Mouse (Mus musculus): ENCODE measurements around the gene Ap2b1. TPM values are rescaled to one million over a fixed set of nuclear protein-coding genes. Genes with fewer than 3 reads are reported as not detected.
"Not testable (repeated sequence)": the region's sequence is repeated elsewhere in the genome, so short reads cannot be mapped to it uniquely, and the experiment has no call there.

Gene Ap2b1
- total RNA-seq, 2 experiments from 2014 or later: 42.3 to 49.8 TPM

DNA sequence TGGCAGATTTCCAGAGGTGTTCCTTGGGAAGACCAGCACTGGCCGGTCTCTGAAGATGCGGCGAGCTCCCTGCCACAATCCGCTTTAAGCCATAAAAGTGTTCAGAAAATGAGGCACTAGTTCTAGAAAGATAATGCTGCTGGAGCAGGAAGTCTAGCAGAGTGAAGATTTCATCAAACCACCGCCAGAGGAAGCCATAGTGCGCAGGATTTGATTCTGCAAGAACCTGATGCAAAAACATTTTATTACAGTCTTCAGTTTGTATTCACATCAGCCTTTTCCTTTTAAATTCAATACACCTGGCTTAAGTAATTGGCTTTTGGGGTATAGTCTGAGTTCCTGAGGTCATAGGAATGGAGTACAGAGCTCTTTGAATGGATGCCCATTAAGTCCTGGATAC is 1.0 kb upstream of the Ap2b1 start:
- ATAC-seq (replicated peaks; ENCODE audit: low FRiP score, poor library complexity, severe bottlenecking): no peak

DNA sequence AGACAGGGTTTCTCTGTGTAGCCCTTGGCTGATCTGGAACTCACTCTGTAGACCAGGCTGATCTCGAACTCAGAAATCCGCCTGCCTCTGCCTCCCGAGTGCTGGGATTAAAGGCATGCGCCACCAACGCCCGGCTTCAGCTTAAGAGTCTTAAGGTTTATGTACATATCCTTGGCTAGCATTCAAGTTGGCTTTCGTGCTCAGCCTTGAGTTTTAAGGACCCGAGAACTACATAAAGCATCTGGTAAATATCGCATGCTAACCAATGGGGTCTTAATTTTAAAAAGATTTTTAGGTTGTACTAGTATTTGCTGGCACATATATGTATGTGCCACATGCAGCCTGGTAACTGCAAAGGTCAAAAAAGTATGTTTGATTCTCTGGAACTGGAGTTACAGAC is 900 bp downstream of the Ap2b1 start:
- no peak for ATAC-seq (replicated peaks; ENCODE audit: low FRiP score, poor library complexity, severe bottlenecking)

DNA sequence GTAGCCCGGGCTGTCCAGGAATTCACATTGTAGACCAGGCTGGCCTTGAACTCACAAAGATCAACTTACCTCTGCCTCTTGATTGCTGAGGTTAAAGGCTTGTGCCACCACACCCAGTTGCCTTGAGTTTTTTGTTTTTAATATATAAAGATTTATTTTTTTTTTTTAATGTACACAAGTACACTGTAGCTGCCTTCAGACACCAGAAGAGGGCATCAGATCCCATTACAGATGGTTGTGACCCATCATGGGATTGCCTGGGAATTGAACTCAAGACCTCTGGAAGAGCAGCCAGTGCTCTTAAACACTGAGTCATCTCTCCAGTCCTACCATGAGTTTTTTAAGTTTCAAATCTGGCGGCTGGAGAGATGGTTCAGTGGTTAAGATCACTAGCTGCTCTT is 2.6 kb downstream of the Ap2b1 start:
- no peak for ATAC-seq (replicated peaks; ENCODE audit: low FRiP score, poor library complexity, severe bottlenecking)

DNA sequence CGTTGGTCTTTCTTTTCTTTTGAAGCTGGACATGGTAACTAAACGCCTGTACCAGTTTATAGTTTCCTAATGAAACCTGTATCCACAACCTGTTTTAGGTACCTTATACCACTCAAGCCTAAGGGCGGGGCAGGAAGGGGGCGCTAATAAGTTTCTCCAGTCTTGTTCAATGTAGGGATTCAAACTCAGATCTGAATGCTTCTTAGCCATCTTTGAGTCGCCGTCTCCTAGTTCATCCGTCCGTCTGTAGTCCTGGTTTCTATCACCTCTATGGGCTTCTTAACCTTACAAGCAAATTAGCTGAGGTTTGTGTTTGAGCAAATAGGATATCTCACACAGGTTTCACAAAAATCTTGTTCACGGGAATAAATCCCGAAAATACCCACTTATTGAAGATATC is 3.3 kb downstream of the Ap2b1 start:
- peak; percentile 27 for ATAC-seq (replicated peaks; ENCODE audit: low FRiP score, poor library complexity, severe bottlenecking)

DNA sequence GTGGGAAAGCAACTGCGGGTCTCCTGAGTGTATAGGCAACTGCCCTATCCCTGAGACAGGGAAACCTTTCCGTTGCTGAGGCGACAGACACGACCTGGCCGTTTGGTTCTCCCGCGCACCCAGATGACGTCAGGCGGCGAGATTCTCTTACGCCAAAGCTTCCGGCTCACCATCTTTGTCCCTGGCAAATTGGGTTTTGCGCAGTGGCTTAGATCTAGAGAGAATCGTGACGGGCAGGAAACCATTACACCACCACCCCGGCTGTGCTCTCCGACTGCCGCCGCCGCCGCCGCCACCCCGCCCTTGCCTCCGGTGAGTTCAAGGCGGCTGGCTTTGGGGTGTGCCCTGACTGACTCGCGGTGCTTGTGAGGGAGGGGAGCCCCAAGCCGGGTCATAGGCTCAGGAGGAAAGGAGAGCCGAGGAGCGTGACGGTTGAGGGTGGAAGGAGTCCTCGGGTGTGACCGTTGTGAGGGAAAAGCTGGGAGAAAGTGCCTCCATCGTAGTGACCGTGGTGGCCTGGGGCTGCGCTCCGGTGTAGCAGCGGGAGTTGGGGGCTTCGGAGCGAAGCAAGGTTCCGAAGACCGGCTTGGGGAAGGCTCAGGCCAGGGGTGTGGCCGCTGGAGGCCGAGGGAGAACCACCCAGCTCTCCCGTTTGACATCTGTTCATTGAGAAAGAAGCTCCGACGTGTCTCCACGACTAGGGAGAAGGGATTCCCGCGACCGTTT is 3.9 kb downstream of the Ap2b1 start, which contains the start of gene Pex12:
TSS of gene Pex12 (minus strand) at position 61 of the 726 bp plus-strand sequence.
- peak; percentile 79 for ATAC-seq (replicated peaks; ENCODE audit: low FRiP score, poor library complexity, severe bottlenecking)

DNA sequence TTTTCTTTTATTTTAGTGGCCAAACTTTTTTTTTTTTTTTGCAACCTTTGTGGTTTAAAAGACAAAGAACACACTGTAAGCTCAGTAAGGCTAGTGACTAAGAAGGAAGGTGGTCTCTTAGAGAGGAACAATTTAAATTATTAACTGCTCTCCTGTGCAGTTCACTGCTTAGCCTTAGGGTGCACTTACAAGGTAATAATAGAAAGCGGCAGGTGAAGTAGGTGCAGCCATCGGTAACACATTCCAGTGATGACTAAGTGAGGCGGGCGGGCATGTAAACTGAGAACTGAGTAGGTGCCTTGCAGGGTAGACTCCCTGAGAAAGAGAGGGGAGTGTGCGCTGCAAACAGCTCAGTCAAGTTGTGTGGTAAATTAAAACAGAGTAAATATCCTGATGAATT is 4.9 kb downstream of the Ap2b1 start:
- ATAC-seq (replicated peaks; ENCODE audit: low FRiP score, poor library complexity, severe bottlenecking): no peak

DNA sequence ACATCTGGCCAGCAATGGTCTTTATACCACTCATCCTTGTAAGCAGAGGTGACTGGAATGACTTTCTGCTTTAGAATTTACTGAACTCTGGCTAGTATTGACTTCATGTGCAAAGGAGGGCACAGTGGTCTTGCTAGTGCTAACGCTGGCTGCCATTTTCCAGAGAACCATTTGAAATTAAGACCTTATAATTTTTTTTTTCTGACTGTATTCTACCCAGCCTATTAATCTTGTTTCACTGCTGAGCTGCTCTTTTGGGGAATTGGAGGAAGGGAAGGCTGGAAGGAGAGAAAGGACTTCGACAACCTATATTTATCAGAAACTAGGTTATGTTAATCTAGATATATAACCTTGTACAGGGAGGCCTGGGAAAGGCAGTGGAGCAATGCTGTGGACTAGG is 5.7 kb downstream of the Ap2b1 start:
- no peak for ATAC-seq (replicated peaks; ENCODE audit: low FRiP score, poor library complexity, severe bottlenecking)

DNA sequence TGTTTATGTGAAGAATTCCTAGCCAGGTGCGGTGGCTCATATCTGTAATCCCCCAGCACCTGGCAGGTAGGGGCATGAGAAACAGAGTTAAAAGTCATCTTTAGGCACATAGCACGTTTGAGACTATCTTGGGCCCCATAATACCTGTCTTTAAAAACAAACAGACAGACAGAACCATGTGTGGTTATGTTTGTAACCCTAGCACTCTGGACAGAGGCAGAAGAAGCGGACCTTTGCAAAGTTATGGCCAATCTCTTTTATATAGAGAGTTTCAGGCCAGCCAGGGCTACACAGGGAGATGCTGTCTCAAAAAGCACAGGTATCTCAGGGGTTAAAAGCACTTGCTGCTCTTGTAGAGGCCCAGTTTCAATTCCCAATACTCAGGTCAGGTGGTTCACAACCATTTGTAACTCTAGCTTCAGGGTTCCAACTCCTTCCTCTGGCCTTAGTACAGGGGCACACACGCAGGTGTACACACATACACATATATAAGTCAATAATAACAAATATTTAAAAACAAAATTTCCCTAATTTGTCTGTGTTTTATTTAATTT is 8.0 kb downstream of the Ap2b1 start:
- ATAC-seq (replicated peaks; ENCODE audit: low FRiP score, poor library complexity, severe bottlenecking): no peak

DNA sequence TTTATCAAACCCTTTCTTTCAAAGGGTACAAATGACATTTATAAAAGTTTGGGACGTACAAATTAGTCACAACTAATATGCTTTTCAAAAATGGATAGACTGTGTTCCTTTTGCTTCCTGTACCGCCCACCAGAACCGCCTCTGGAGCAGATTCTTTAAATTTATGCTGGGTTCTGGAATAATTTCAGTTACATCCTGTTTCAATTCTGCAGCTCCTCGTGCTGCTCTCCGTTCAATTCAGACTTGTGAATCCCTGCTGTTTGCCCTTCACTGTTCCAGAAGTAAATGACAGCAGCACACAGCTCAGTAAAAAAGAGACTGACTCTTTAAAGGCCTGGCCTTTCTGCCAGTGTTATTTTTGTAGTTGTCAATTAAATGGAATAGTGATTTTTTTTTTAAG is 13.6 kb downstream of the Ap2b1 start:
- ATAC-seq (replicated peaks; ENCODE audit: low FRiP score, poor library complexity, severe bottlenecking): no peak

DNA sequence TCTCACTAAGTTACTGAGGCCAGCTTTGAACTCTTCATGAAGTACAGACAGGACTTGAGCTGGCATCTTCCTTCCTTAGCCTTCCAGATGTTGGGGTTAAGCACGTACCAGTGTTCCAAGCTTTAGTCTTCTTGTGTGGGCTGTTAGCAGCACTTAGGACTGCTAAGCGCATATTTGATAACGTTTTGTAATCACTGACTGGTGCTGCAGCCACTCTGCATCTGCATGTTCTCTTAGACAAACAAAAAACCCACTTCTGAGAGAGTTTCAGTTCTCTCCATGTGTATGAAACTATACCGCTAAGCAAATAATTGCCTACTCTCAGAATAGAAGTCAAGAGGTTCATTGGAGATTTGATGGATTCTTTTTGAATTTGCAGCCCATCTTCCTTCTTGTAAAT is 20.2 kb downstream of the Ap2b1 start:
- no peak for ATAC-seq (replicated peaks; ENCODE audit: low FRiP score, poor library complexity, severe bottlenecking)

DNA sequence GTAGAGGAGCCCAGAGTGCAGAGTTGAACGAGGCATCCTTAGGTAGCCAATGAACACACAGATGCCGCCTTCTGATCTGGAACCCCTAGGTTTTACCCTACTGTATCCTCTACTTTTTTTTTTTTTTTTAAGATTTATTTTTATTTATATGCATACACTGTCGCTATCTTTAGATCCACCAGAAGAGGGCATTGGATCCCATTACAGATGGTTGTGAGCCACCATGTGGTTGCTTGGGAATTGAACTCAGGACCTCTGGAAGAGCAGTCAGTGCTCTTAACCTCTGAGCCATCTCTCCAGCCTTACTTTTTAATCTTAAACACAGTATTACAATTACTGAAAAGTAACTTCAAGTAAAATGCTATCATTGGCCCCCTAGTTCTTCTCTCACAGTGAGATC is 27.9 kb downstream of the Ap2b1 start:
- not testable (repeated sequence) for ATAC-seq (replicated peaks; ENCODE audit: low FRiP score, poor library complexity, severe bottlenecking)

DNA sequence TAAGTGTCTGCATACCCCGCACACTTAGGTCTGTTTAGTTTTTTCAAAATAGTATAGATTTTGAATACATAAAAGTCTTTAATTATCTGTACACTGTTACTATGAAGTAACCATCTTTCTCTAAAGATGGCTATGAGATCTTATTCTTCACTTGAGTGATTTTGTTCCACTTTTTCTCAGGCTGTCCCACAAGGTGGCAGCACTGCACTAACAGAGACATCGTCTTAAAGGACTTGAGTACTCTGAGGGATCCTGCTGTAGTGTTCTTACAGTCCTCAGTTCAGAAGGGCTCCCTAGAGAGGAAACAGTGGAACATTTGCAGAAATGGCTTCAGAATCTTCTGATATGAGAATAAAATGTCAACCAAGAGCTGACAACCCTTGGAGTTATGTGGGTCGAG is 28.6 kb downstream of the Ap2b1 start:
- ATAC-seq (replicated peaks; ENCODE audit: low FRiP score, poor library complexity, severe bottlenecking): no peak

DNA sequence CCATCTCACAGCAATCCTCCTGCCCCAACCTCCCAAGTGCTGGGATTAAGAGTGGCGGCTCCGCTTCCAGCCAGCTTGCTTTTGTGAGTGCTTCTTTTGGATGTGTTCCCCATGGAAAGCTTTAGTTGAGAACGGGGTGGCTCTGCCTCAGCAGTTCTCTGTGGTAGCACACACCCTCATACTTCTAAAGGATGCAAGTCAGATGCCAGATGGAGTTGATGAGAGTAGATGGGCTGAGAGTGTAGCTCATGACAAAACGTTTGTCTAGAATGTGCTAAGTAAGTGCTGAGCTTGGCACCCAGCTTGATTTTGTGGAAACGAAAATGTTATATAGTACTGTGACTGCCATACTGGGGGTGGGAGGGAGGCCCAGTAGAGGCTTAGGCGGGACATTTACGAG is 37.0 kb downstream of the Ap2b1 start:
- ATAC-seq (replicated peaks; ENCODE audit: low FRiP score, poor library complexity, severe bottlenecking): no peak

DNA sequence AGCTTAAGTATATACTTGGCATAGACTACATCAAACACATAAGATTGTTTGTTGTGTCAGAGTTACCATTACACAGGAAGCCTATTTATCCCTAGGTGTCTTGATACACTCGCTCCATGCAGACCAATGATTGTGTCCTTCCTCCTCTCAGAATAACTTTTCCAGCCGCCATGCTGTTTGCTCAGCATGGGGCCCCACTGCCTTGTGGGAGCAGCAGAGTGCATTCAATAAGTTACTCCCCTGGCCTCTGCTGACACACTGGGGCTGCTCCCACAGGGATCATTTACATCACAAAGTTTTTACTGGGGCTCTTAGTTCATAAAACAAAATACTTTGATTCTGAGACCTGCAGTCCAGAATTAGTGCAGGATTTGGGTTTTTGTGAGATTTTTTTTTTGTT is 40.9 kb downstream of the Ap2b1 start:
- no peak for ATAC-seq (replicated peaks; ENCODE audit: low FRiP score, poor library complexity, severe bottlenecking)

DNA sequence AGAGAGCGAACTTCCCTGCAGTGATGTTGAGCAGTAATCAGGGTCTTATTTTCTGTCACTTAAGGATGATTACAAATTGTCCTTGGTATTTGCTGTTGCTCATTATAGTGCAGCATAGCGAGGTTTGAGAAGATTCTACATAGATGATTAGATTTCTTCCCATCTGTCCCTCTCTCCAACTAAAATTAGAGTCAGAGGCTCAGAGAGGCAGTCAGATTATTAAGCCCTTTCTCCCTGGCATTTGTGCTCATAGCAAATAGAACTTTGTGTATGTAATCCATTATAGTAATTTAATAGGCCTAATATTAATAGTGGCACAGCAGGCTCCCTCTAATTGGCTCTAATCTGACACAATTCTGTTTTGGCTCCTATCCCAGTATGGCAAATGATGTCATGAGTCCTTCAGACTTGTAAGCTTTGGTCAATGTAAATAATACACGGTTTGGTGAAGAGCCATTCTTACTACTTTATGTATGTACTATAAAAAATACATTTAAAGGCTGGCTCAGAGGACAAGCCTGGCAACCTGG is 43.0 kb downstream of the Ap2b1 start:
- ATAC-seq (replicated peaks; ENCODE audit: low FRiP score, poor library complexity, severe bottlenecking): no peak

DNA sequence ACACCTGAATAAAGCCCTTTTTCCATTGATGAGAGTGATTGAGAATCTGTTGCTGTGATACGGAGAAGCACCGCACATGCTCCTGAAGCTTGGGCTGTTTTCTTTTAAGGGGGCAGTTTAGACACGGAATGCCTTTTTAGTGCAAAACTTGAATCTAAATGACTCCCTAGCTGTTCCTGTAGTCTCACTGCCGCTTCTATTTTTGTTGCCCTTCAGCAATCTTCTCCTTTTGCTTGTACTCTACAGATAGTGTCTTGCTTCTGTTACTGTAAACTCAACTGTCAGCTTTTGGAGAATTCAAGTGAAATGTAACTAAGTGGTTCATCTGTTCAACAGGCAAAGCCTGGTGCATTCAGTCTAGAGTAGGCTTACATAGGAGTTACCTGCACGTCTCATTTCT is 56.6 kb downstream of the Ap2b1 start:
- no peak for ATAC-seq (replicated peaks; ENCODE audit: low FRiP score, poor library complexity, severe bottlenecking)

DNA sequence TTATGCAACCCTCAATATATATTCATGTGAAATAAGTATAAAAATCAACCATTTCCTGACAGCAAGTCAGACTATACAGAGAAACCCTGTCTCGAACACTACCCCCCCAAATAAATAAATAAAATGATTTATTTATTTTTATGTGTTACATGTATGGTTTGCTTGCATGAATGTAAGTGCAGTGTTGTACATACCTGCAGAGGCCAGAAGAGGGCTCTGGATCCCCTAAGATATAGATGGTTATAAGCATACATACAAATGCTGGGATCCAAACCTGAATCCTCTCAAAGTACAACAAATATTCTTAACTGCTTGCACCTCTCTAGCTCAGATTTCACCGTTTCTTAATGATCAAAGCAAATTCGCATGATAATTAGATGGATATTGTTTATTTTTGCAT is 58.6 kb downstream of the Ap2b1 start:
- no peak for ATAC-seq (replicated peaks; ENCODE audit: low FRiP score, poor library complexity, severe bottlenecking)

DNA sequence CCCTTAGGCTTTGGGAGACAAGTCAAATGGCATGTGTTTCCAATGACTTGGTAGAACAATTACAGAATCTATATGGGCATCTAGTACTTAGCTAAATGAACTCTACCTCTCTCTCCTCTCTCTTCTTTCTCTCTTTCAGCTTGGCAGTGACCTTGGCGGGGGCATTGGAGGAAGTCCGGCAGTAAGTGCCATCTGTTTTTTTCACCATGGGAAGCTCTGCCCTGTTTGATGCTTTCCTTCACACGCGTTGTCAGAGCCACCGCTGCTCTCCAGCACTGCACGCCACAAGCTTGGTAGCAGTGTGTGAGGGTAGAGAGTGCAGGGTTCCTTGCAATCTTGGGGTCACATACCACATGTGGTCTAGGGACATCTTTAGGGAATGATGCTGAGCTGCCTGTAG is 65.8 kb downstream of the Ap2b1 start:
- ATAC-seq (replicated peaks; ENCODE audit: low FRiP score, poor library complexity, severe bottlenecking): no peak

DNA sequence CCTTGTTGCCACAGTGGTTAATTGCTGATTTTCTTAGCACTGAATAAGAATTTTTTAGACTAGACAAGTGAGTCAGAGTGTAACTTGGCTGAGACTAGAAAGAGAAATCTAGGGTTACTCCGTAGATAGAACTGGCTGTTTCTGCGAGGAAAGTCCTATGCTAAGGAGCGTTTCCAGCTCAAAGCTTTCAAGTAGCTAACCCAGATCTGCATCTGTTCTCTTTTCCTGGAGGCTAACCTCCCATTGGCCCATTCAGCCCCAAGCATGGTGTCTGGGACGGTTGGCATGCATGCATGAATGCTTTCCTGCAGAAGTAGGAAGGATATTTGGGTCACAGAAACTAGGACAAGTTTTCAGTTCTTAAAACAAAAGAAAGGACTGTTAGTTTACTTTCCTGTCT is 72.4 kb downstream of the Ap2b1 start:
- ATAC-seq (replicated peaks; ENCODE audit: low FRiP score, poor library complexity, severe bottlenecking): no peak

DNA sequence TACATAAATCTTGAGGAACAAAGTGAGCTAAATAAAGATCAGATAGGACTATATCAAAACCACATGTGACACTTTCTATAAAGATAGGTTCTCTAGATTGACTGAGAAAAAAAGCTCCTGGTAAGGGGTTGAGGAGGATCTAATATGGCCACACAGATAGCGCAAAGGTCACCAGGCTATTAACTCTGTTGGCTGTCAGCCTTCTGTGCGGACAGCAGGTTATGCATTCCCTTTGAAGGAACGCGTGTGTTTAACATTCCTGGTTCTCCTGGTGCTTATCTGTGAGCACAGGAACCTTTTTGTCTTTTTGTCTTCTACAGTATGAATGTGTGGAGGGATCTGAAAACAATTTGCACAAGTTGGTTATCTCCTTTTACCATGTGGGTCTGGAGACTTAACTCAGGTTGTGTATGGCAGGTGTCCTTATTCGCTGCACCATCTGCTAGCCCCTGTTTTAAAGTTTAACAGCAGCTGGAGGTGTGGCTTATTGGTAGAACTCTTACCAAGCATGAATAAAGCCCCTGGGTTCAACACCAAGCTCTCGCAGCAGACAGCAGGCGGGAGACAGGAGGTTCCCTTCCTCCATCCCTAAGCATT is 81.0 kb downstream of the Ap2b1 start:
- no peak for ATAC-seq (replicated peaks; ENCODE audit: low FRiP score, poor library complexity, severe bottlenecking)

DNA sequence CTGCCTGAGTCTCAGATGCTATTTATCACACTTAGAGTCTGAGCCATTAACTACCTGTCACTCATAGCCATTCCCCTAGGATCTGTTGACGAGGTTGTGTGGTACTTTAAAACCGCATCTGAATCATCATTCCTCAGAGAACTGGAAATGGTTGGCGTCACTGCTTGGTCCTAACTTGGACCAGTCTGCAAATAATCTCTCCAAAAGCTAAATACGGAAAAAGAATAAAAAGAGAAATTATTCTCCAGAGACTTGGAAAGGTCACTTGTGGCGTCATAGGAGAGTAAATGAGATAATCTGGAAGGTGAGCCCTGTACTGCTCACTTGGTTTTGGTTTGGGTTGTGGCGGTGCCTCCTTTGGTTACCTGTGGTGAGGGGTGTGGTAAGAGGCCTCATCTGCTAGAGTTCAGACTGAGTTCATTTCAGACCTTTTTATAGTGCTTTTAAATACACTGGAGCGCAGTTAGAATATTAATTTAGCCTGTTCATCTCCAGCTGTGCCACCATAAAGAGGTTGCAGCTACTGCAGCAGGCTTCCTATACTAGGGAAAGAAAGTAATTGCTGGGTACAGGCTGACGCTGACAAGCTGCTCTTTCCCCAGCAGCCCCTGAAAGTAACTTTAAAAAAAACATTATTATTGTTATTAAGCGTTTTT is 84.2 kb downstream of the Ap2b1 start:
- ATAC-seq (replicated peaks; ENCODE audit: low FRiP score, poor library complexity, severe bottlenecking): no peak

All from erythroid progenitor cell, adult 5-6 weeks (primary cell).